Mouse (Mus musculus): Measurements from ENCODE around the gene Aqp9. TPM values are rescaled to one million over a fixed set of nuclear protein-coding genes. Genes with fewer than 3 reads are reported as not detected.

Aqp9 gene
- total and polyA plus RNA-seq, 3 experiments, result 0.08 TPM; not detected in 2

- TF ChIP-seq RAD21 (IDR thresholded peaks at IDR 0.05; ENCODE audit: low read depth, low read length) (peak; percentile 75), USF1 (IDR thresholded peaks at IDR 0.05; ENCODE audit: low read depth, low read length) (no peak), CTCF (conservative IDR thresholded peaks at IDR 0.05 in 1 of 2, IDR thresholded peaks at IDR 0.05 in 1 of 2; ENCODE audit: low read depth in 2 of 2, low read length in 2 of 2) (peak; percentile 57 to 81; a peak in 3 of 4 replicates), ZC3H11A (IDR thresholded peaks at IDR 0.05; ENCODE audit: low read depth, low read length) (peak; percentile 35; the same call in 1 of the 2 replicates), SMC3 (IDR thresholded peaks at IDR 0.05; ENCODE audit: low read depth, low read length) (peak; percentile 68), ZKSCAN1 (IDR thresholded peaks at IDR 0.05; ENCODE audit: borderline replicate concordance, low read depth, low read length) (no peak)
- Histone ChIP-seq H3K36me3 (replicated peaks in 1 of 2; ENCODE audit: control insufficient read depth in 1 of 2, insufficient read depth in 1 of 2, low read length in 1 of 2) (no peaks in the 10 kb centered on the region), H3K9ac (ENCODE audit: insufficient read depth, low read depth) (no peak overlapping the region), H3K4me3 (replicated peaks in 1 of 3; ENCODE audit: low read depth in 2 of 3, low read length in 2 of 3, poor library complexity in 1 of 3) (no peak overlapping the region), H3K4me1 (ENCODE audit: control insufficient read depth in 1 of 2, insufficient read depth in 2 of 2) (0 out of 4 replicates have a peak, but pooled peaks cover 0 to 4% of the 10 kb centered on the region in 2 experiments), H3K79me2 (replicated peaks; ENCODE audit: control insufficient read depth, extremely low read depth, insufficient read depth, poor library complexity, severe bottlenecking) (no peaks in the 10 kb centered on the region), H3K4me2 (ENCODE audit: insufficient read depth, low read depth, poor library complexity, severe bottlenecking) (no peak overlapping the region), H3K27me3 (replicated peaks) (peaks cover 4% of the 10 kb centered on the region), H3K9me3 (replicated peaks; ENCODE audit: low read length) (no peaks in the 10 kb centered on the region), H3K27ac (ENCODE audit: insufficient read depth, low read depth) (no peak overlapping the region)
- dilution Hi-C loops (cut with MboI; ENCODE audit: extremely low pct_ligation_motif_present, extremely low pct_unique_long_range_greater_than_20kb, low sequenced_read_pairs) (no loop called here), in situ Hi-C loops (cut with MboI; ENCODE audit: low pct_ligation_motif_present, low pct_unique_long_range_greater_than_20kb, low sequenced_read_pairs) (no loop called here)
- DNase-seq (ENCODE audit: extremely low read depth), result peak; percentile 77
Observed at GRCm38 (mm10) chr9:71128911-71129310, 39.6 kb downstream of the Aqp9 start.

DNA sequence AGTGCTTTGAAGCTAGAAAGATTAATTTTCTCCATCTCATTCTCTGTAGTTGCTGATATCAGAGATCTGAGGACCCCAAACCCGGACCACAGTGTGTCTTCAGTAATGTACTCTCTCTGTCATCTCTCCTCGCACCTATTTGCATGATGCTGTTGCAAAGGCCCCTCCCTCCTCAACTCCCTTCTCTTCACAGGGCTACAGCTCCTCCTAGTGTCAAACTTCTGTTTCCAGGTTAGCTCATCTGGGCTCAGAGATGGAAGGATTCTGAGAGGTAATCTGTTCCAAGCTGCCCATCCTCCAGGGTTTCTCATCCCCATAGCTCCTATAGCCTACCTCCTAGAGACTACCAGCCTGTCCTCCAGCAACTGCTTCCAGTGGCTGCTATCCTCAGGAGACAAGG lies 42.3 kb downstream of the Aqp9 start:
- no peaks in the 10 kb centered on the region for H3K36me3 ChIP-seq (replicated peaks in 1 of 2; ENCODE audit: control insufficient read depth in 1 of 2, insufficient read depth in 1 of 2, low read length in 1 of 2)
- no peak overlapping the region for H3K27ac ChIP-seq (ENCODE audit: insufficient read depth, low read depth)
- peak overlapping the region; percentile 53; the same call in 1 of the 2 replicates for H3K4me2 ChIP-seq (ENCODE audit: insufficient read depth, low read depth, poor library complexity, severe bottlenecking)
- H3K9me3 ChIP-seq (replicated peaks; ENCODE audit: low read length), result no peaks in the 10 kb centered on the region
- dilution Hi-C loops (cut with MboI; ENCODE audit: extremely low pct_ligation_motif_present, extremely low pct_unique_long_range_greater_than_20kb, low sequenced_read_pairs) (no loop called here), in situ Hi-C loops (cut with MboI; ENCODE audit: low pct_ligation_motif_present, low pct_unique_long_range_greater_than_20kb, low sequenced_read_pairs) (no loop called here)
- DNase-seq (ENCODE audit: extremely low read depth), result peak; percentile 67
- H3K4me1 ChIP-seq (ENCODE audit: control insufficient read depth in 1 of 2, insufficient read depth in 2 of 2), result 0 out of 4 replicates have a peak, but pooled peaks cover 0 to 4% of the 10 kb centered on the region in 2 experiments
- no peak overlapping the region for H3K4me3 ChIP-seq (replicated peaks in 1 of 3; ENCODE audit: low read depth in 2 of 3, low read length in 2 of 3, poor library complexity in 1 of 3)
- H3K27me3 ChIP-seq (replicated peaks), result peaks cover 4% of the 10 kb centered on the region
- no peak overlapping the region for H3K9ac ChIP-seq (ENCODE audit: insufficient read depth, low read depth)
- no peaks in the 10 kb centered on the region for H3K79me2 ChIP-seq (replicated peaks; ENCODE audit: control insufficient read depth, extremely low read depth, insufficient read depth, poor library complexity, severe bottlenecking)
- TF ChIP-seq MEF2A (IDR thresholded peaks at IDR 0.05; ENCODE audit: borderline replicate concordance, low read depth, low read length) (no peak), GABPA (IDR thresholded peaks at IDR 0.05; ENCODE audit: insufficient replicate concordance, low read depth, low read length) (no peak), ZKSCAN1 (IDR thresholded peaks at IDR 0.05; ENCODE audit: borderline replicate concordance, low read depth, low read length) (no peak), NRF1 (IDR thresholded peaks at IDR 0.05; ENCODE audit: low read depth, low read length) (no peak), BHLHE40 (IDR thresholded peaks at IDR 0.05; ENCODE audit: low read depth, low read length) (no peak), SMC3 (IDR thresholded peaks at IDR 0.05; ENCODE audit: low read depth, low read length) (peak; percentile 59), UBTF (IDR thresholded peaks at IDR 0.05; ENCODE audit: low read depth, low read length) (no peak), MXI1 (IDR thresholded peaks at IDR 0.05; ENCODE audit: low read depth, low read length) (no peak), ZMIZ1 (IDR thresholded peaks at IDR 0.05; ENCODE audit: low read depth, low read length) (no peak), TCF12 (IDR thresholded peaks at IDR 0.05; ENCODE audit: low read depth, low read length) (no peak), CTCF (conservative IDR thresholded peaks at IDR 0.05 in 1 of 2, IDR thresholded peaks at IDR 0.05 in 1 of 2; ENCODE audit: low read depth in 2 of 2, low read length in 2 of 2) (peak; percentile 24 to 84; a peak in 3 of 4 replicates), USF2 (conservative IDR thresholded peaks at IDR 0.05; ENCODE audit: low read depth, low read length) (no peak), SIN3A (IDR thresholded peaks at IDR 0.05; ENCODE audit: low read length) (no peak), JUND (conservative IDR thresholded peaks at IDR 0.05; ENCODE audit: low read depth, low read length) (0 out of 2 replicates have a peak, but pooled peaks have one; percentile 33), RCOR1 (conservative IDR thresholded peaks at IDR 0.05; ENCODE audit: low read depth, low read length) (no peak), KAT2A (IDR thresholded peaks at IDR 0.05; ENCODE audit: insufficient replicate concordance, low read length) (no peak), MAFK (IDR thresholded peaks at IDR 0.05; ENCODE audit: insufficient replicate concordance, low read length) (no peak), MAZ (IDR thresholded peaks at IDR 0.05; ENCODE audit: low read depth, low read length) (peak; percentile 98), E2F4 (IDR thresholded peaks at IDR 0.05; ENCODE audit: insufficient replicate concordance, low read depth, low read length) (no peak), MAX (IDR thresholded peaks at IDR 0.05; ENCODE audit: low read length) (0 out of 2 replicates have a peak, but pooled peaks have one; percentile 22), IRF4 (IDR thresholded peaks at IDR 0.05; ENCODE audit: low read depth, low read length) (no peak), MYC (IDR thresholded peaks at IDR 0.05; ENCODE audit: low read depth, low read length) (no peak), ZNF384 (IDR thresholded peaks at IDR 0.05; ENCODE audit: low read depth, low read length) (no peak), PAX5 (IDR thresholded peaks at IDR 0.05; ENCODE audit: low read length) (no peak), CHD2 (IDR thresholded peaks at IDR 0.05; ENCODE audit: low read length) (no peak), NELFE (IDR thresholded peaks at IDR 0.05; ENCODE audit: low read depth, low read length) (no peak), RAD21 (IDR thresholded peaks at IDR 0.05; ENCODE audit: low read depth, low read length) (peak; percentile 84), TBP (conservative IDR thresholded peaks at IDR 0.05; ENCODE audit: low read depth, low read length) (no peak), HCFC1 (IDR thresholded peaks at IDR 0.05; ENCODE audit: low read depth, low read length) (no peak), JUN (IDR thresholded peaks at IDR 0.05; ENCODE audit: insufficient read depth, low read depth, low read length) (no peak)

Measured in CH12.LX (cell line).